Mouse (Mus musculus) bone marrow macrophage, adult 2 months (primary cell): ENCODE data around the gene Nadsyn1.

ENCODE experiments used
- CTCF ChIP-seq: IDR thresholded peaks from 2 replicates; pipeline ENCODE4 v1.5.1; 2012; ENCODE audit warnings: low read depth, mild to moderate bottlenecking, low read length, moderate library complexity
- POLR2A ChIP-seq: IDR thresholded peaks from 2 replicates; pipeline ENCODE4 v1.6.1; 2012; ENCODE audit warnings: mild to moderate bottlenecking, low read depth, low read length, borderline replicate concordance

GRCm38 (mm10) chr7:143805199-143805624 is 17.4 kb downstream of the Nadsyn1 start:
- TF ChIP-seq CTCF (no peak), POLR2A (no peak)
